21 mouse cellular contexts compared by ENCODE assay signal in genomic region chr16:60095333-60095732, GRCm38 (mm10).
"Had no signal": no experiment of that assay in that cellular context is flagged by ENCODE, and none has a peak within 500 bp of the region (broad histone marks: within the 10 kb centered on the region; RNA-seq: fewer than 3 reads in every experiment).

No protein-coding gene starts in this region.

- H3K4me3 ChIP-seq: limb, embryonic 12.5 days; limb, embryonic 15.5 days; neural tube, embryonic 12.5 days; neural tube, embryonic 15.5 days had no signal

- H3K27me3 ChIP-seq: limb, embryonic 12.5 days; limb, embryonic 15.5 days; neural tube, embryonic 12.5 days; neural tube, embryonic 15.5 days had no signal

- H3K4me2 ChIP-seq: limb, embryonic 12.5 days; limb, embryonic 15.5 days; liver, embryonic 11.5 days; lung, embryonic 14.5 days; neural tube, embryonic 12.5 days; neural tube, embryonic 15.5 days had no signal

- ATAC-seq: intestine, postnatal 0 days; liver, postnatal 0 days; lung, postnatal 0 days had no signal

- H3K27ac ChIP-seq: kidney, postnatal 0 days; limb, embryonic 12.5 days; limb, embryonic 15.5 days; liver, embryonic 14.5 days; macrophage; neural tube, embryonic 12.5 days; neural tube, embryonic 15.5 days; stomach, postnatal 0 days had no signal

- DNase-seq: kidney, adult 2 months; kidney, postnatal 25 days; left cerebral cortex, postnatal 4 days; liver, postnatal 0 days; lung, embryonic 14.5 days; right cerebral cortex, adult 18-20 months; right cerebral cortex, postnatal 14 days; right cerebral cortex, postnatal 4 days; thymus, adult 2 months; thymus, postnatal 25 days had no signal

- H3K36me3 ChIP-seq: limb, embryonic 12.5 days; limb, embryonic 15.5 days; neural tube, embryonic 12.5 days; neural tube, embryonic 15.5 days had no signal

- H3K9ac ChIP-seq: limb, embryonic 12.5 days; limb, embryonic 15.5 days; liver, embryonic 14.5 days; liver, postnatal 0 days; lung, embryonic 14.5 days; neural tube, embryonic 12.5 days; neural tube, embryonic 15.5 days had no signal

- H3K4me1 ChIP-seq: limb, embryonic 12.5 days; limb, embryonic 15.5 days; neural tube, embryonic 12.5 days; neural tube, embryonic 15.5 days had no signal

- H3K9me3 ChIP-seq: limb, embryonic 12.5 days; limb, embryonic 15.5 days; neural tube, embryonic 12.5 days; neural tube, embryonic 15.5 days had no signal
